Mouse (Mus musculus) kidney, adult 2 months (tissue): ENCODE data around the gene Epx.

Source experiments
- CTCF ChIP-seq: fragments of 200-500 bp; conservative IDR thresholded peaks from 2 replicates; pipeline ENCODE4 v1.5.1; 2011; ENCODE audit warnings: low read depth, mild to moderate bottlenecking, control low read depth, low read length, moderate library complexity, mixed read lengths; ENCODE audit not compliant: insufficient read depth, insufficient read length
- POLR2A ChIP-seq: fragments of 200-500 bp; IDR thresholded peaks from one replicate; pipeline ENCODE4 v1.6.1; 2011; ENCODE audit warnings: low read depth, low read length, control low read depth

DNA sequence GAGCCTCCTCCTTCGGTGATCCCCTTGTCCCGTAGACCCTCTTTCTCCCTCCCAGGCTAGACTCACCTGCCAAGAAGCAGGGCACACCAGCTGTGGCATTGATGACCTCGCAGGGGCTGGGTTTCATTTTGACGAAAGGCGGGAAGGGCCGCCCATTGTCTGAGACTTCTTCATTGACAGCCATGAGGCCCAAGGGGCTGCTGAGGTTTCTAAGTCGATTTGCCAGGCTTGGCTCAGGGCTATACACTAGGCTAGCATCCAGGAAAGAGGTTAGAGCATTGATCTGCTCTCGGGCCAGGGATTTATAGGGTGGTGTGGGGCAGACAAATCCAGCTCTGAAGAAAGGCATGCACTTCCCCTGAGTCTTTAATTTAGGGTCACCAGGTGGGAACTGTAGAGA lies 60.5 kb downstream of the Epx start:
- no peak for TF ChIP-seq CTCF
- no peak for TF ChIP-seq POLR2A
